31 mouse cellular contexts compared by ENCODE assay signal in the genomic region with DNA sequence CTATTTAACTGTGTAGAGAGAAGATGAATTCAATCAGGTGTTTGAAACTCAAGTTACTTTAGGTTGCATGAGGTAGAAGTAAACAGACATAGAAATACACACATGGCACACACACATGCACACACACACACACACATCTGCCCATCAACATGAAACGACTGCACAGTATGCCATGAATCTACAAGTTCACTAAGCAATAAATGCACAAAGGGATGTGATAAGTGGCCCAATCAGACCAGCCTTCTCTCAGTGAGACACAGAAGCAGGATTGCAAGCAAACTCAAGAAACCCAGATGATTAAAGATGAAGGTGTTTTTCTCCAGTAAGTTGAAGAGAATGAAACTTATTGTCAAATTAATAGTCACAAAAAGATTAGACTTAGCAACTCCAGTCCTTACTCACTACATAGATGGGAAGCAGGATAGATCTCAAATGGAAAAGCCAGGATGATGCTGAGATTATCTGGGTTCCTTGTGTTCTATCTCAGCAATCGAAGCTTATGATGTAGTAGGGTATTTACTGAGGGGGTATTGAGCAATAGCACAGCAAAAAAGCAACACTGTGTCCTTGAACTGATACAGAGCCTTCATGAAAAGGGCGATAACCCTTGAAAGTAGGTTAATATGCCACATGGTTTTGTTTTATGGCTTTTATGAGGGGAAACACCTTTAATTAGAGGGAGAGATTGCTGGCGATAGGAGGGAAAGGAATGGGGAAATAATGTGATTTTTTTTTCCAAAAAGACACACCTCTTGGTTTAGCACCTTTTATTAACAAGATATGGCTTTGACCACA. TPM values are rescaled to one million over a fixed set of nuclear protein-coding genes. Genes with fewer than 3 reads are reported as not detected.
DNase-seq lines count a peak whose midpoint lies in the region; ATAC-seq lines count a peak whose summit lies in the region.
"Had no signal": no experiment of that assay in that cellular context is flagged by ENCODE, and none has a peak within 500 bp of the region (broad histone marks: within the 10 kb centered on the region; RNA-seq: fewer than 3 reads in every experiment).

No protein-coding gene starts in this region.

- H3K9me3 ChIP-seq in midbrain, embryonic 11.5 days (ENCODE audit: control insufficient read depth, low read length), result no peaks in the 10 kb centered on the region
- no peaks in the 10 kb centered on the region for H3K9me3 ChIP-seq in midbrain, embryonic 13.5 days
- H3K9me3 ChIP-seq in intestine, embryonic 16.5 days (ENCODE audit: control insufficient read depth, low read length), result no peaks in the 10 kb centered on the region
- H3K9me3 ChIP-seq: embryonic facial prominence, embryonic 13.5 days; embryonic facial prominence, embryonic 15.5 days; forebrain, embryonic 10.5 days; forebrain, embryonic 12.5 days had no signal

- H3K27ac ChIP-seq in midbrain, embryonic 11.5 days (ENCODE audit: low read depth, low read length), result no peak overlapping the region
- no peak overlapping the region for H3K27ac ChIP-seq in midbrain, embryonic 13.5 days
- H3K27ac ChIP-seq in intestine, embryonic 16.5 days (ENCODE audit: low read length), result 0 out of 2 replicates have a peak overlapping the region, but pooled peaks have one; percentile 46
- H3K27ac ChIP-seq: embryonic facial prominence, embryonic 13.5 days; embryonic facial prominence, embryonic 15.5 days; forebrain, embryonic 10.5 days; forebrain, embryonic 12.5 days had no signal

- H3K36me3 ChIP-seq in midbrain, embryonic 11.5 days (ENCODE audit: control insufficient read depth, insufficient read depth, low read length), result no peaks in the 10 kb centered on the region
- no peaks in the 10 kb centered on the region for H3K36me3 ChIP-seq in midbrain, embryonic 13.5 days
- H3K36me3 ChIP-seq in intestine, embryonic 16.5 days (ENCODE audit: control insufficient read depth, insufficient read depth, low read length), result no peaks in the 10 kb centered on the region
- H3K36me3 ChIP-seq: embryonic facial prominence, embryonic 13.5 days; embryonic facial prominence, embryonic 15.5 days; forebrain, embryonic 10.5 days; forebrain, embryonic 12.5 days; G1E had no signal

- 83% methylated on average over 4 of the region's 4 CpGs for WGBS in midbrain, embryonic 11.5 days
- 84% methylated on average over 4 of the region's 4 CpGs for WGBS in midbrain, embryonic 13.5 days
- WGBS in intestine, embryonic 16.5 days, result 52% methylated on average over 4 of the region's 4 CpGs
- 29% methylated on average over 4 of the region's 4 CpGs for WGBS in large intestine, adult 2 months

- H3K4me2 ChIP-seq in midbrain, embryonic 11.5 days, result no peak overlapping the region
- H3K4me2 ChIP-seq in midbrain, embryonic 13.5 days (replicated peaks), result no peak overlapping the region
- no peak overlapping the region for H3K4me2 ChIP-seq in intestine, embryonic 16.5 days (ENCODE audit: low read depth, low read length)
- H3K4me2 ChIP-seq: embryonic facial prominence, embryonic 13.5 days; embryonic facial prominence, embryonic 15.5 days; forebrain, embryonic 12.5 days had no signal

- H3K27me3 ChIP-seq in midbrain, embryonic 11.5 days (ENCODE audit: control insufficient read depth, insufficient read depth, low read length), result no peaks in the 10 kb centered on the region
- H3K27me3 ChIP-seq in midbrain, embryonic 13.5 days, result no peaks in the 10 kb centered on the region
- no peaks in the 10 kb centered on the region for H3K27me3 ChIP-seq in intestine, embryonic 16.5 days (replicated peaks; ENCODE audit: control insufficient read depth, insufficient read depth, low read length)
- H3K27me3 ChIP-seq: CH12.LX; embryonic facial prominence, embryonic 13.5 days; embryonic facial prominence, embryonic 15.5 days; forebrain, embryonic 12.5 days; Patski had no signal

- ATAC-seq in midbrain, embryonic 11.5 days (ENCODE audit: low FRiP score), result no peak
- no peak for ATAC-seq in midbrain, embryonic 13.5 days
- peak; percentile 91 for ATAC-seq in intestine, embryonic 16.5 days
- ATAC-seq: activated CD4-positive, CD25-positive, alpha-beta regulatory T cell, adult 4 months; CD4-positive, CD25-positive, alpha-beta regulatory T cell, adult 4 months; forebrain, embryonic 14.5 days; forebrain, embryonic 16.5 days; Patski had no signal

- no peak overlapping the region for H3K9ac ChIP-seq in midbrain, embryonic 11.5 days (ENCODE audit: low read length)
- H3K9ac ChIP-seq in midbrain, embryonic 13.5 days (replicated peaks), result no peak overlapping the region
- H3K9ac ChIP-seq in intestine, embryonic 16.5 days (ENCODE audit: low read depth, low read length), result no peak overlapping the region
- H3K9ac ChIP-seq: embryonic facial prominence, embryonic 13.5 days; embryonic facial prominence, embryonic 15.5 days; forebrain, embryonic 12.5 days had no signal

- H3K4me1 ChIP-seq in midbrain, embryonic 11.5 days (ENCODE audit: control insufficient read depth, insufficient read depth, low read length), result no peaks in the 10 kb centered on the region
- no peaks in the 10 kb centered on the region for H3K4me1 ChIP-seq in midbrain, embryonic 13.5 days (replicated peaks)
- no peaks in the 10 kb centered on the region for H3K4me1 ChIP-seq in intestine, embryonic 16.5 days (ENCODE audit: control insufficient read depth, insufficient read depth, low read length)
- H3K4me1 ChIP-seq: embryonic facial prominence, embryonic 13.5 days; embryonic facial prominence, embryonic 15.5 days; forebrain, embryonic 10.5 days; forebrain, embryonic 12.5 days had no signal

- DNase-seq in adrenal gland, adult 2 months, result peak; percentile 20
- DNase-seq in adrenal gland, postnatal 4 days (ENCODE audit: low spot score in 2 of 2), result no peak
- peak; percentile 21 for DNase-seq in midbrain, embryonic 11.5 days (ENCODE audit: low spot score, missing footprints)
- peak; percentile 77 for DNase-seq in large intestine, adult 2 months (ENCODE audit: low read depth, low spot score)
- no peak for DNase-seq in kidney, postnatal 25 days
- no peak for DNase-seq in frontal cortex, postnatal 36 days (ENCODE audit: low spot score in 2 of 2)
- DNase-seq: adrenal gland, postnatal 10 days; adrenal gland, postnatal 25 days; B cell, adult 2 months; cerebellum, adult 11-12 months; cerebellum, adult 2 months; cerebellum, adult 9-10 months; cerebellum, postnatal 10 days; cerebellum, postnatal 25 days had no signal

- H3K4me3 ChIP-seq in midbrain, embryonic 11.5 days (ENCODE audit: low read depth, low read length), result no peak overlapping the region
- no peak overlapping the region for H3K4me3 ChIP-seq in midbrain, embryonic 13.5 days (replicated peaks)
- H3K4me3 ChIP-seq in intestine, embryonic 16.5 days (ENCODE audit: low read length), result no peak overlapping the region
- H3K4me3 ChIP-seq: embryonic facial prominence, embryonic 13.5 days; embryonic facial prominence, embryonic 15.5 days; erythroblast, embryonic 14.5 days; forebrain, embryonic 10.5 days; forebrain, embryonic 12.5 days had no signal

RNA-seq across cellular contexts. Expression of a gene that starts 13.1 kb away (rescaled TPM):
- total RNA-seq in adrenal gland, adult 2 months (2021), result not detected
- not detected in 2 replicates for polyA plus RNA-seq in adrenal gland, adult 2 months (2012; rRNA removed)
- 10 to 100 TPM in 1 of 2 experiments, under 1 TPM in 1; 0.25 to 12.7 TPM for total RNA-seq in adrenal gland, postnatal 4 days (2021)
- 0.37 and 0.38 TPM in 2 replicates for polyA plus RNA-seq in midbrain, embryonic 11.5 days (2014; fragmentation: Nextera tagmentation; extraction: Ambion mirVana)
- polyA plus RNA-seq in midbrain, embryonic 13.5 days (2015; fragmentation: Nextera tagmentation; extraction: Ambion mirVana), result not detected in 2 replicates
- 107 and 111 TPM in 2 replicates for polyA plus RNA-seq in intestine, embryonic 16.5 days (2015; fragmentation: Nextera tagmentation; extraction: Ambion mirVana)
- 0.91 and 2.0 TPM in 2 replicates for polyA plus RNA-seq in large intestine, adult 2 months (2012; rRNA removed)
- total RNA-seq: adrenal gland, adult 18-20 months; adrenal gland, postnatal 10 days; adrenal gland, postnatal 25 days; CH12.LX; G1E had no signal
- polyA plus RNA-seq: activated CD4-positive, CD25-positive, alpha-beta regulatory T cell, adult 4 months; CD4-positive, CD25-positive, alpha-beta regulatory T cell, adult 4 months; cerebellum, adult 2 months; cortical plate, adult 2 months; erythroblast, embryonic 14.5 days; forebrain, embryonic 14.5 days; forebrain, embryonic 16.5 days; G1E had no signal

RNA-seq across cellular contexts. Expression of a gene that starts 36.0 kb away (rescaled TPM):
- not detected for total RNA-seq in adrenal gland, adult 2 months (2021)
- not detected in 2 replicates for polyA plus RNA-seq in adrenal gland, adult 2 months (2012; rRNA removed)
- total RNA-seq in adrenal gland, postnatal 4 days (2021), result not detected
- polyA plus RNA-seq in midbrain, embryonic 11.5 days (2014; fragmentation: Nextera tagmentation; extraction: Ambion mirVana), result not detected in 2 replicates
- polyA plus RNA-seq in midbrain, embryonic 13.5 days (2015; fragmentation: Nextera tagmentation; extraction: Ambion mirVana), result not detected in 2 replicates
- not detected in 2 replicates for polyA plus RNA-seq in intestine, embryonic 16.5 days (2015; fragmentation: Nextera tagmentation; extraction: Ambion mirVana)
- not detected in 2 replicates for polyA plus RNA-seq in large intestine, adult 2 months (2012; rRNA removed)
- total RNA-seq: adrenal gland, adult 18-20 months; adrenal gland, postnatal 10 days; adrenal gland, postnatal 25 days; CH12.LX; G1E had no signal
- polyA plus RNA-seq: activated CD4-positive, CD25-positive, alpha-beta regulatory T cell, adult 4 months; CD4-positive, CD25-positive, alpha-beta regulatory T cell, adult 4 months; cerebellum, adult 2 months; cortical plate, adult 2 months; embryonic facial prominence, embryonic 11.5 days; embryonic facial prominence, embryonic 13.5 days; erythroblast, embryonic 14.5 days; forebrain, embryonic 10.5 days; forebrain, embryonic 12.5 days; forebrain, embryonic 14.5 days; forebrain, embryonic 16.5 days; G1E; Patski had no signal

RNA-seq across cellular contexts. Expression of a gene that starts 51.4 kb away (rescaled TPM):
- not detected for total RNA-seq in adrenal gland, adult 2 months (2021)
- not detected in 2 replicates for polyA plus RNA-seq in adrenal gland, adult 2 months (2012; rRNA removed)
- not detected for total RNA-seq in adrenal gland, postnatal 4 days (2021)
- not detected in 2 replicates for polyA plus RNA-seq in midbrain, embryonic 11.5 days (2014; fragmentation: Nextera tagmentation; extraction: Ambion mirVana)
- not detected in 2 replicates for polyA plus RNA-seq in midbrain, embryonic 13.5 days (2015; fragmentation: Nextera tagmentation; extraction: Ambion mirVana)
- polyA plus RNA-seq in intestine, embryonic 16.5 days (2015; fragmentation: Nextera tagmentation; extraction: Ambion mirVana), result not detected in 2 replicates
- not detected in 2 replicates for polyA plus RNA-seq in large intestine, adult 2 months (2012; rRNA removed)
- total RNA-seq: adrenal gland, adult 18-20 months; adrenal gland, postnatal 10 days; adrenal gland, postnatal 25 days; CH12.LX had no signal
- polyA plus RNA-seq: activated CD4-positive, CD25-positive, alpha-beta regulatory T cell, adult 4 months; CD4-positive, CD25-positive, alpha-beta regulatory T cell, adult 4 months; cerebellum, adult 2 months; cortical plate, adult 2 months; embryonic facial prominence, embryonic 11.5 days; embryonic facial prominence, embryonic 13.5 days; embryonic facial prominence, embryonic 15.5 days; erythroblast, embryonic 14.5 days; forebrain, embryonic 10.5 days; forebrain, embryonic 12.5 days; forebrain, embryonic 14.5 days; forebrain, embryonic 16.5 days; G1E; Patski had no signal

Comparison
In these comparisons a context has a peak if more than half of its experiments do, and no peak if none do; other contexts are left out.
1. DNase-seq: peak in adrenal gland, adult 2 months (single experiment), midbrain, embryonic 11.5 days (single experiment) and large intestine, adult 2 months (single experiment); none in adrenal gland, postnatal 4 days (0 of 2), kidney, postnatal 25 days (0 of 2) and frontal cortex, postnatal 36 days (0 of 2).
2. RNA of a gene that starts 13.1 kb away (polyA plus RNA-seq): 107 to 111 TPM in intestine, embryonic 16.5 days; 0.91 to 2.0 TPM in large intestine, adult 2 months, 0.37 to 0.38 TPM in midbrain, embryonic 11.5 days, not detected in adrenal gland, adult 2 months and not detected in midbrain, embryonic 13.5 days; every median in the first group is over 10 times any median in the second.